Mouse (Mus musculus): ENCODE data around the gene Pdhb.

Gene Pdhb

DNA sequence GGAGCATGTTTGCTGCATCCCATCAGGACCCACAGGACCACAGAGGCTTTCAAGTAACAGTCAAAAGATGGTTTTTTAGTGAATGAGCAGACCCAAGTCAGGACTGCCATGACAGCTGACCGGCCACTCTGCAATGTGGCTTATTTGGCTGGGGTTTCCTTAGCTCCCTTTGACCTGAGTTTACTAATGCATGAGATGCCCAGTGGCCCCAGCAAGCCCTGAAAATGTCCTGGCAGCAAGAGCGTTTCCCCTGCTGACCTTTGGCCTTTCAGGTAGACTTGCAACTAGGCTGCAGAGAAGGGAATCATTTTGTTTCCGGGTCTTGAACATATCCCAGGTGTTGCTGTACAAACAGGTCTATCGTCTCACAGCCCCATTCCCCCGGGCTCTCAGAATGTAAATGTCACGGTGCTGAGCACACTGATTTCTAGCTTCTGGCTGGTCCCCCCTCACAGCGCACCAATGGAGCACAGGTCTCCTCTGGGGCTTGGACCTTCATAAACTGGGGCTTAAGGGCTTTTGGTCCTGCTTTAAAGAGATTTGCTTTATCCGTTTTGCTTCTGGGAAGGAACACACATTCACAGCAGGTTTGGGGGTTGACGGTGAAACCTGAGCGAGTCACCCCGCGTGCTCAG lies 18.6 kb upstream of the Pdhb start:
- no peak for DNase-seq (ENCODE audit: low spot score in 2 of 2)

DNA sequence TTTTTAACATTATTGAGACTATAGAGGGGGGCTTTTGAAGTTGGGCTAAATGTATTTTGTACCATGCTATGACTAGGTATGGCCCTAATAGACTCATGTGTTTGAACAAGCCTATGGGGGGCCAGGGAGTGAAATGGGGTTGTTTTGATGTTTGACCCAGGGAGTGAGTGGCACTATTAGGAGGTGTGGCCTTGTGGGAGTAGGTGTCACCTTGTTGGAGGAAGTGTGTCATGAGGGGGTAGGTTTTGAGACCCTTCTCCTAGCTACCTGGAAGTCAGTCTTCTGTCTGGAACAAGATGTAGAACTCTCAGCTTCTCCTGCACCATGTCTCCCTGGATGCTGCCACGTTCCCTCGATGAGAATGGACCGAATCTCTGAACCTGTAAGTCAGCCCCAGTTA lies 17.7 kb upstream of the Pdhb start:
- DNase-seq (ENCODE audit: low spot score in 2 of 2): no peak

DNA sequence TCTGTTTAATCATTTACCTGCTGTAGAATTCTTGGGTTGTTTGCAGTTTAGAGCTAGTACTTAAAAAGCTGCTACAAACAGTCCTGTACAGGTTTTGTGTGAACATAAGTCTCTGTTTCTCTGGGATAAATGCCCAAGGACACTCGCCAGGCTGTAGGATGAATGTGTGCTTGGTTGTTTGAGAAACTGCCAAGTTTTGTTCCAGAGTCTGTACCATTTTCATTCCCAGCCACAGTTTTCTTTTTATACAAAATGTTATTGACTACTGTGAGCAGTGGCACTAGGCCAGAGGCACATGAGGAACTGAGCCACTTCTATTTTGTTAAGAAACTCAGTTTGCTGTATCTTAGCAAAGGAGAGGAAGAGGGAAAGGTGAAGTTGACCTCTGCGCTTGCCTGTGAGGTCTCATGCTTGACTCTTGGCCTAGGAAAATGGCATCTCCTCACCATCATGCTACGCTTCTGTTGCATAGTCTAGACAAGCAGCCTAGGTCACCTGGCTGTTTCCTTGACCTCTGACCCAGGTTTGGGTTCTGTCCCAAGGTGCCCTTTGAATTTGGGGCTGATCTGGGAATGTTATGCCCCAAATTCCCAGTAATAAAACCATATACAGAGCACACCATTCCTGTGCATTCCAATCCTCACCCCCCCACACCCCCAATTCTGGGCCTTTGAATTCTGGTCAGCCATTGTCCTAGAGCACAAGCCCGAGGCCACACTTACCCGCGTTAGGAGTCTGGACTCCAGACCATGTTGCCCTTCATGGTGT lies 13.6 kb upstream of the Pdhb start:
- no peak for DNase-seq (ENCODE audit: low spot score in 2 of 2)

DNA sequence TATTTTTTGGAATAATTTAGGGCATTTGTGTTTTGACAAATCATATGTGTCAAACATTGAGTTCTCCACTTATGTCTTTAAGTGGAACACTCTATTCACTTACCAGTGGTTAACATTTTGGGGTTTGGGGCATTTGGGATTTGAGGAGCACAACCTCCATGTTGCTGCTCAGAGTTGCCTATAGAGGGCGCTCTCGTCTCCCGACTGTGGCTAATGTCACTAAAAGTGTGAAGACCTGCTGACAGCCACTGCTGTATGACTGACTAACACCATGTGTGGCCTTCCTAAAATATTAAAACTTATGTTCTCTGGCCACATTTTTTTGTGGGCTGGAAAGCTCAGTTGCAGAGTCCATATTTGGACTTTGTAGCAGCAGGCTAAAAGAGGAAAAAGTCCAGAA lies 10.5 kb upstream of the Pdhb start:
- DNase-seq (ENCODE audit: low spot score in 2 of 2): peak in 1 of 2 experiments; percentile 52

DNA sequence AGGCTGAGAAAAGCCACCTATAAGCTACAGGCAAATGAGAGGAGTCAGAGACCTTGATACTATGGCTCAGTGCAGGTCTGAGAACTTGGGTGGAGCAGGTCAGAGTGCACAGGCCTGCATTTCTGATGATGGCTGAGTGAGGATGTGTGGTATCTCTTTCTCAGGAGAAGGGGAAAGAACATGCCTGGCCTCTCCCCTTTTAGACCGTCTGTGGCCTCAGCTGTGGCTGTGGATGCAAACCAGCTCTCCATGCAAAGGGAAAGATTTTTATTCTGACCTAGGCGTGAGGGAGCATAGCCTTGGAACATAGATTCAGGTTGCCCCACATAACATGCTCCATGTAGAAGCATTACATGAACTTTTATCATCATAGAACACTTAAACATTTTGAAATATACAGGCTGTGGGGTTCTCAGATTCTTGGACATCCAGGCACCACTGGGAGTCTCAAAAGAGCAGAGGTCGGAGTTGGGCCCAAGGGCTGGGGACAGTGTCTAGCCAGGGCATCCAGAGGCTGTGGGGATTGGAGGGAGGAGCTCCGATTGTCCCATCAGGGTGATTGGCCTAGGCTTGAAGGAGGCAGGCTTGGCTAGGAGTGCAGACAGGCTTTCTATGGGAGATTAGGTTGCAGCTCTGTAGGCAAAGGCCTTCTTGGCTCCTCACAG lies 7.7 kb upstream of the Pdhb start:
- DNase-seq (ENCODE audit: low spot score in 2 of 2): no peak

DNA sequence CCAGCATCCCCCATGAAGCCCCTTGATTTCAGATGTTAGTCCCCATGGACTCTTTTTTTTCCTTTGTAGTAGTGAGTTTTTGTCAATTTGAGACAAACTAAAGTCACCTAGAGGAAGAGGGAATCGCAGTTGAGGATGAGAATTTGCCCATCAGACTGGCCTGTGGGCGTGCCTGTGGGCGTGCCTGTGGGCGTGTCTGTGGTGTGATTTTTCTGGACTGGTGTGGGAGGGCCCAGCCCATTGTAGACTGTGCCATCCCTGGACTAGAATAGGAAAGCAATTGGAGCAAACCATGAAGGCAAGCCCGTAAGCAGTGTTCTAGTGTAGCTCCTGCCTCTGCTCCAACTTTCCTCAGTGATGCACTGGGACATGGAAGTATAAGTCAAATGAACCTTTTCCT lies 3.4 kb upstream of the Pdhb start:
- DNase-seq (ENCODE audit: low spot score in 2 of 2): no peak

DNA sequence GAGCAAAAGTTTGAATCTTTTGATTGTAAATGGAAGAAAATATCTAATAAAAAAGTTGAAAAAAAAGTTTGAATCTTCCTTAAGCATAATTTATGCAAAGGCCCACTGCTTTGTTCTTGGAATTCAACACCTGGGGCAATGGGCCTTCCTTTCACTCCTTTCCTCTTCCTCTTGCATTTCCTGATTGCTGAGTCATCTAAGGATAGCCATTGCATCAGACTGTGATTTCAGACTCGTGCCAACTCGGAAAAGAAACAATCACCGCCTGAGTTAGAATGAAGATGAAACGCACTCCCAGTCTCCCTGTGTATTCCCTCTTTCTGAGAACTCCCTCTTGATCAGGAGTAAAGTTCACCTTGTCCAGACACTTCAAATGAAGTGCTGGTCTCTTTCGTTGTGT lies 1.8 kb upstream of the Pdhb start:
- DNase-seq (ENCODE audit: low spot score in 2 of 2): no peak

DNA sequence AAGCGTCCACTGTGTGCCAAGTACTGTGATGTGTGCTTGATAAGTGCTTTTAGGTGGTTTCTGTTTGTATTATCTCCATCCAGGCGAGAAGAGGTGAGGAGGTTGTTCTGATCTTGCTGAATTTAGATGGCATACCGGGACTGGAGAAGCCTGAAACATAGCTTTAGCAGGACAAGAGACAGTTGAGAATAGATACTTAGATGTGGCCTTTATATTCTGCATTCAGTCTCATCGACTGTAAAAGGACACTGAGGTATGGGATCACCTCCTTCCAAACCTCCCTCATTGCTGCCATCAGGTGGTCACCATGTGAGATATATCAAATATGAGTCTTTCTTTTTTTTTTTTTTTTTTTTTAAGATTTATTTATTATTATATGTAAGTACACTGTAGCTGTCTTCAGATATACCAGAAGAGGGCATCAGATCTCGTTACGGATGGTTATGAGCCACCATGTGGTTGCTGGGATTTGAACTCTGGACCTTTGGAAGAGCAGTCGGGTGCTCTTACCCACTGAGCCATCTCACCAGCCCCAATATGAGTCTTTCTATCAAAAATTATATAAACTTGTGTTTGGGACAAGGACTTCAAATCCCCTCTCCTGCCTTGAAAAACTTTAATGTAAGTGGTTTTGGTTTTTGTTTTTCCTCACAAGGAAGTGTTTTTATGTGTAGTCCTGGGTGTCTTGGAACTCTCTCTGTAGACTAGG lies 871 bp upstream of the Pdhb start:
- peak in 1 of 2 experiments; percentile 27 for DNase-seq (ENCODE audit: low spot score in 2 of 2)

DNA sequence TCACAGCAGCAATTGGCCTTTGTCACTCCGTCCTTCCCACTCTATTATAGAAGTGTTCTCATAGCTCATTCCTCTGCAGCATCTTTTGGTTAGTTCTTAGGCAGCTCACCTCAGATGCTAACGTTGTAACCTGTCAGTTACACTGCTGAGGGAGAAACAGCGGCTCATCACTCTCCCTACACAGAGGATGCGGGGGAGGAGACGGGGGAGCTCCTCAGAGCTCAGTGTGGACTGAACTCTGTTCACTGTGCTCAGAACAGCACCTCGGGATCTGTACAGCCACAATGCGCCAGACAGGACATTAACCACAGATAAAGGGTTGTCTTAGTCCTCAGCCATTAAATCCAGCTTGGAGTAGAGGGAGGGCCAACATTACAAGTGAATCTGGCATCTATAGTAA lies 8.4 kb downstream of the Pdhb start:
- DNase-seq (ENCODE audit: low spot score in 2 of 2): no peak

DNA sequence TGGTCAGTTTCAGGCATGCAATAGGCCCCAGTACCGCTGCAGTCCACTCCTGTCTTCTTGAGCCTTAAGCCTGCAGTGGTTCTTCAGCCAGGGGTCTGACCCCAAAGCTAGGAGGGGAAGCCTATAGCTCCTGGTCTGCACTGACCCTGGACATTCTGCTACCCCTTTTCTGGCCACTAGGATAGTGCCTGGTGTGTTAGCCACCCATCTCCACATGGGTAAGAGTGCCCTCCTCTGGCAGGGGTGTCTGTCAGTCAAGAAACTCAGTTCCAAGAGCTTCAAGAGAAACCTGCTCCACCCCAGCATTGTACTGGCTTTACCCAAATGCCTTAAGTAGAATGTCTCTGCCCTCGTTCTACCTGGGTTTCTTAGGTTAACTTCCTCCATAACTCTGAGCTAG lies 11.0 kb downstream of the Pdhb start:
- DNase-seq (ENCODE audit: low spot score in 2 of 2): peak; percentile 41 to 74

DNA sequence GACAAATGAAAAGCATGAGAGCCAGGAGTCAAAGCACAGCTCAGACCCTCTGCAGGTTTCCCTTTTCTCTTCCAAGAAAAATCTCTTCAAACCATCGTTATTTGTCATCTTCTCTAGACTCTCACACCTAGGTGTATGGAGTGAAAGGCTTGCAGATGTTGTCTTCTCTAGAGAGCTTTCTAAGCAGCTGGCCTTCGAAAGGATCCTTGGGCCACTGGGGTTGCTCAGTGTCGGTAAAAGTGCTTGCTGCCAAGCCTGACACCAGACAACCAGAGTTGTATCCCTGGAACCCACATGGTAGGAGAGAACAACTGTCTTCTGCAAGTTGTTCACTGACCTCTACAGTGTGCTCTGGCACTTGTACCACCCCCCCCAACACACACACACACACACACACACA lies 13.7 kb downstream of the Pdhb start:
- no peak for DNase-seq (ENCODE audit: low spot score in 2 of 2)

DNA sequence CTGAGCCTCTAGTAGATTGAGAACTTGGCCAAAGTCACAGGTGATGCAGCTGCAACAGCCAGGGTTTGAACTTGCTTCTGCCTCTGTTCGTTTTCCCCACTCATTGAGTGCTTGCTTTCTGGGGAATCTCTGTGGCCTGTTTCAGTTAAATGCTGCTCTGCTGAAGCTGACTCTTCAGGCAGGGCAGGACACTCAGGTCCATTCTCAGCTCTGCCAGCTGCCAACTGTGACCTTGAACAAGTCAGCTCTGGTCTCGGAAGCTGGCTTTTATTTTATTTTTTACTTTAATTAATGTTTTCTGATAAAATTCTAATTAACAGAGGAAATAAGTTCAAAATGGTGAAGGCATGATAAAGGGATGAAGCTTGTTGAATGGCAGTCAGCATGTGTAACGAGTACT lies 14.1 kb downstream of the Pdhb start:
- DNase-seq (ENCODE audit: low spot score in 2 of 2): no peak

DNA sequence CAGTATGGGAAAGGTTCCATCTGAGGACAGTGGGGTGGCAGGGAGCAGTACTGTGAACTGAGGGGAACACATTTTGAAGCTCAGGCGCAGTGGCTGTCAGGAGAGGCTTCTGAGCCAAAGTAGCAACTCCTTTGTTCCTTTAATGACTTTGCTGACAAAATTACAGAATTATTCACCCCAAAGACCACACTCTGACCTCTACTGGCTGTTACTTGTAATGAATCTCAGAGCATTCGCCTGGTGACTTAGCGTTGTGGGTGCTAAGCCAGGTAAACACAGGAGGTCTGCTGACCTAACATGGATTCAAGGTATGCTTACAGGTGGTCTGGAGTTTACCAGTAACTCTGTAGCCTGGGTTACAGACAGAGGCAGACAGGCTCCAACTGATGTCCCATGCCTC lies 15.9 kb downstream of the Pdhb start:
- DNase-seq (ENCODE audit: low spot score in 2 of 2): no peak

DNA sequence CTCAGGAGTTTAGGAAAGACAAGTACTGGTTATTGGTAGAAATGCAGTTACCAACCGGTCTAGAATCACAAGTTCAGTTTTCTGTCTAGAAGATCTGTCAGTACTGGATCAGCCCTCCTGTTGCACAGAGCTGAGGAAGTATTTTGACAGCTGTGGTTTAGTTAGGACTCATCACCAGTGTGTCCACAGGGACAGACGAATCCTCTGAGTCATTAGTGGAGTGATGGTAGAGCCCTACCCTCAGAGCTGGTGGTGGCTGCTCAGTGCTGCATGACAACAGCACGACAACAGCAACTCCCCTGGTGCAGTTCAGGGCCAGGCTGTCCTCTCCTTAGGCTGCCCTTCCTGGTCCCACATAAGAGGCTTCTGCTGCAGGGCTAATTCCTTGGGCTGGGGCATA lies 18.8 kb downstream of the Pdhb start:
- DNase-seq (ENCODE audit: low spot score in 2 of 2): no peak

DNA sequence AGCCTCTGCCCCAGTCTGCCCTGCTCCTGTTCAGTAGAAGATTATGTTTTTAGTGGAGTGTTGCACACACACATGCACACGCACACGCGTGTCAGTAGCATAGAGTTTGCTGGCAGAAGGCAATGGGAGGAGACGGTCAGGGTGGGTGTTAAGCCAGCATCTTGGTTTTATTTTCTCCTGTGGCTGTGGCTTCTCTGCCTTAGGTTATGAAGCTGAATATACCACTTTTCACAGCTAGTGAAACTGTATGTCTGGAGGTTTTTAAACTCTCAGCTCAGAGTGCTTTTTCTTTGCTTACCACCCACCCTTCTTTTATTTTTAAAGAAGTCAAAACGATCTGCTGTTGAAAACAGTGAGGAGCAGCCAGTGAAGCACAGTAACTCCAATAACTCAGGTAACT lies 21.1 kb downstream of the Pdhb start:
- DNase-seq (ENCODE audit: low spot score in 2 of 2): no peak

DNA sequence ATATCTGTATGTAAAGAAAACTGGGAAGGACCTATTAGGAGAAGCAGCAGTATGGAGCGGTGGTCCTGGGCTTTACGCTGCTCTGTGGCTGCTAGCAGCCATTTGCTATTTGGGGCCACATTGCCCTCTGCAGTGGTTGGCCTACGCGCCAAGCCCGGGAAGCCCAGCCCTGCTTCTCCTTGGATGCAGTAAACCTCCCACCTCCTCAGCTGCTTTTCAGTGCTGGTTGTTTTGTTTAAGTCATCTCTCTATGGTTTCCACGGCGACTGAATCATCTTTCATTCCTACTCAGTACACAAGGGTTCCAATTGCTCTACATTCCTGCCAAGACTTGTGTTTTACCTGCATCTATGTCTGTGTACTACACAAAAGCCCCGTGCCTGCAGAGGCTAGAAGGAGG lies 24.0 kb downstream of the Pdhb start:
- no peak for DNase-seq (ENCODE audit: low spot score in 2 of 2)

DNA sequence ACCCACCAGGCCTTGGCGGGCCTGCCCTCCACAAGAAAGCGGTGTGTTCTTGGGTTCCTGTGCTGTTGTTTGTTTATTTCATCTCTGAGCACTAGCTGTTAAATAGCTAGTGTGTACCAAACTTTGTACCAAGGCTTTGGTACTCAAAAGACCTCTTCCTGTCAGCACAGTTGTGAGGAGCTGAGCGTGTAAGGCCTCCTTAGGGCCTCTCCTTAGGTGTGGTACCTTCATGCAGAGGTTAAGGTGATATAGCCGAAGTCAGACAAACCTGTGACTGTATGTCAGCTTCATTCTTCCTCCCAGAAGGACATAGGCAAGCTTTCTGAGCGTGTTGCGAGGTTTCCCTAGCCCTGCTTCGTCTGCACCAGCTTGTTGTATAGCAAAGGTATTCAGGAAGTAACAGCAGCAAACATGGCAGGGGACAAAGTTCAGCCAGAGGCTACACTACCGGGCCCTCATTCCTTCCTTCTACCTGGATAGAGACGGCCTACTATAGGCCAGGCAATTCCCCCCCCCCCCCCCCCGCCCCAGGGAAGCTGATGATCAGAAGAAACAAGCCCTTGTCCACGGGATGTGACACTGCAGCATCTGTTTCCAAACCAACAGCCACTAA lies 26.1 kb downstream of the Pdhb start:
- DNase-seq (ENCODE audit: low spot score in 2 of 2): no peak

DNA sequence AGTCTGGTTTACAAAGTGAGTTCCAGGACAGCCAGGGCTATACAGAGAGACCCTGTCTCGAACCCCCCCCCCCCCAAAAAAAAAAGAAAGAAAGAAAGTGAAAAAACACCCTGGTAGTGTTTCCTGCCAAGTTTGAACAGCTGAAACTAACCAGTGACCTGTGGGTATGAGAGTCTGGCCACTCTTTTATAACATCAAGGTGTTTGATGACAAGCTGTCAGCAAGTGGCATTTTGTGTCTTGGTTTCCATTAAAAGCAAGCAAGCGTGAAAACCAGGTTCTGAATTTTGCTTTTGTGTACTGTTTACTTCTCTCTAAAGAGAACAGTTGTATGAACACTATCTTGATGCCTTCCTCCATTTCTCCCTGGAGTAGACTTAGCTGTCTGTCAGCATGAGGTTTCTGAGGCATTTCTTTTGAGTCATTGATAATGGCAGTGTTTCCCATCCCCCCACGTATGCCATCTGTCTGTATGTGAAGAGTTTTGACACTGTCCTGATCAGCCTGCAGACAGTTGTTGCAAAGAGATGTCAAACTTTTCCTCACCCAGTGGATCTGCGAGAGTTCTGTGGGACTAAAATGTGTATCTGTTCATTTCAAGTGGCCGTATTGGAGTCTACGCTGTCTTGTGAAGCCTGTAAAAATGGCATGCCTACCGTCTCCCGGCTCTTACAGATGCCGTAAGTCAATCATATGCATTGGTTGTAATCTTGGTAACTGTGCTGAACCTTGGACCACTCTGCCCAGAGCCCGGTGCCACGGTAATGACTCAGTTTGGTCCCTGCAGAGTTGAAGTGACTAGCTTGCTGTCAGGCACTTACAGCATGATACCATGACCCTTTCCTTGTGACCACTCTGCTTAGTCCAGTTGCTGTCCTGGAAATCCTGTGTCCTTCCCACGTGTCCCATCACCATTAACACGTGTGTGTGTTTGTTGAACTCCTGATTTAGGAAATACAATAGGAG lies 26.9 kb downstream of the Pdhb start:
- DNase-seq (ENCODE audit: low spot score in 2 of 2): no peak

DNA sequence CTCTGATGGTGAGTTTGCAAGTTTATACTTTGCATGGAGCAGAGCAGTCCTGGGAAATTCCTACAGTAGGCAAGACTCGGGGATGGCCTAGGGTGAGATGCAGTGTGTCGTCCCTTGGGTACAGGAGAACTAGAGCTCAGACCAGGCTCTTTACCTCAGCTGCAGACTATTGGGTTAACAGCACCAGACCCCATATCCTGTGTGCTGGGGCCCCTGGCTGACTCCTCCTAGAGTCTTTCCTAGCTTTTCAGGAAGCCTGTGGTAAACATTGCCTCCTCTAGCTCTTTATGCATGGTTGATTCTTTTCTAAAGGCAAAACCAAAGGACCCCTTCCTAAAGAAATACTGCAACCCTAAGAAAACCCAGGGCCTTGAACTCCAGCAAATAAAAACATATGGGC lies 31.7 kb downstream of the Pdhb start:
- no peak for DNase-seq (ENCODE audit: low spot score in 2 of 2)

DNA sequence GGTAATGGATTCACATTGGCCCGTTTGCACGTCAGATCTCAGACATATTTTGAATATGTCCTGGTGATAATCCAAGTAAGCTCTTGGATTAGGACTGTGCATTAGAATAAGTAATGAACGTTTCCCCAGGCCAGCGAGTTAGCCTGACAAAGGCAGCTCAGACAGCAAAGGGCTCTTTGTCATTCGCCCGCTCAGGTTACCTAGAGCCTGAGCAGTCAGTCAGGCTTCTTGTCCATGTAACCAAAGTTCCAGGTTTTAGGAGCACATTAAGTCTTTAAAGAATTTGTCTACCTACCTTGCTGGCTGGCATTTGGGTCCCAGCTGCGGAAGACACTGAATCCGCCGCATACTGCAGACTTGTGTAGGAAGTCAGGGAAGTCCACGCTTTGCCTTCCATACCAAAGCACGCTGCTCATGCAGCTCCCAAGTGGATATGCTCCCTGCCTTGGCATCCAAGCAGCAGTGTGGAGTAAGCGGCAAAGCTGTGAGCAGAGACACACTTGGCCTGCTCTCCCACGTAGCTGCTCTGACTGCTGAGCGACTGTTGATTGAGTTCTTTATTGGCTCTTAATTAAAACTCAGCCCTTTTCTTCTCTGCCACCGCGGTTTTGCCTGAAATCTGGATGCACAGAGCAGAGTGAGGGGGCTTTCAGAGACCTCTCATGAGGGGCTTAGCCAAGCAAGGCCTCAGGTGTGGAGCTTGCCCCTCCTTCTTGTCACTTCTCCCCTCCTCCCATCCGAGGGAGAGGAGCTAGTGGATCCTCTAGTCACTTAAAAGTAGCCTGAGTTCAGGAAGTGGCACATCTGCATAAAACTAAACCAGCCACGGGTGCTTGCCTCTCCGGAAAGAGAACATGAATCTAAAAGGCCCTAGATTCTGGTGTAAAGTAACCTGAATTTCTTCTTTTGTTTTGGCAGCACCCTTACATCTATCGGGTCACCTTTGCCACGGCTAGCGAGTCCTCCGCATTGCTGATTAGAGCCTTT lies 32.8 kb downstream of the Pdhb start:
- DNase-seq (ENCODE audit: low spot score in 2 of 2): no peak

Measured in spleen, postnatal 4 days (tissue).